Mouse (Mus musculus) bone marrow, adult 2 months (tissue): ENCODE measurements at regions not wholly inside any gene's neighbourhood (a gene's known extent, or its start where the extent isn't known, plus 50 kb on each side); places are given as distances from the start of the nearest gene placed in this dataset.

Source experiments
- H3K27ac ChIP-seq: fragments of 200-500 bp; 2 replicates; pipeline ENCODE4 v1.5.1; 2012; ENCODE audit warnings: low read depth, mild to moderate bottlenecking, control low read depth, inconsistent platforms, low read length; ENCODE audit not compliant: control insufficient read depth, poor library complexity, insufficient read depth
- H3K4me1 ChIP-seq: fragments of 200-500 bp; 2 replicates; pipeline ENCODE4 v1.6.1; 2011; ENCODE audit warnings: low read length; ENCODE audit not compliant: control insufficient read depth, insufficient read depth
- H3K4me3 ChIP-seq: fragments of 200-500 bp; replicated peaks from 2 replicates; pipeline ENCODE3; 2011; ENCODE audit warnings: mild to moderate bottlenecking, low read depth, low read length, control low read depth; ENCODE audit not compliant: control insufficient read depth
- CTCF ChIP-seq: fragments of 200-500 bp; IDR thresholded peaks from 2 replicates; pipeline ENCODE4 v1.5.1; 2011; ENCODE audit warnings: low read length, control low read depth; ENCODE audit not compliant: control insufficient read depth, insufficient read depth
- POLR2A ChIP-seq: fragments of 200-500 bp; IDR thresholded peaks from 2 replicates; pipeline ENCODE4 v1.6.1; 2011; ENCODE audit warnings: low read depth, mild to moderate bottlenecking, control low read depth, low read length, borderline replicate concordance; ENCODE audit not compliant: control insufficient read depth
- WGBS: fragments of 180-500 bp; shearing (Covaris S2); methylation state at CpG from one replicate; pipeline ENCODE4 v1.1.7; 2018; 5-methylcytosine and 5-hydroxymethylcytosine counted together

DNA sequence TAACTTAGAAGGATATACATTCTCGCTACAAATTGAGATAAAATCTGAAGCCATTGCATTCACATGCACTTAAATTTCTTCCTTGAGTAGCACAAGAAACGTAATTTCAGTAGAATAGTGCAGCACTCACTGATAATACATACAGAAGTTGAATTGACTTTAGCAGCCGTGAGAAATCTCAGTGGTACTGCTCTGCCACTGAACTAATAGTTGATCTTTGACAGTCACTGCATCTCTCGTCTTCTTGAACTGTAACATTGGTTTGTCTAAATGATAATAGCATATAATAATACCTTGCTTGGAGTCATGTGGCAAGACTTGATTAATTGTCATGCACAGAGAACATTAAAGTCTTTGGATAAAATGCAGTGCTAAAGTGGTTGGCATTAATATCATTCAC is 795.5 kb upstream of the Map3k7 start:
- no peak overlapping the region for H3K27ac ChIP-seq
- no peak overlapping the region for H3K4me3 ChIP-seq
- WGBS: 66% methylated on average over 4 of the region's 4 CpGs
- TF ChIP-seq CTCF (no peak), POLR2A (no peak)
- H3K4me1 ChIP-seq: no peaks in the 10 kb centered on the region

DNA sequence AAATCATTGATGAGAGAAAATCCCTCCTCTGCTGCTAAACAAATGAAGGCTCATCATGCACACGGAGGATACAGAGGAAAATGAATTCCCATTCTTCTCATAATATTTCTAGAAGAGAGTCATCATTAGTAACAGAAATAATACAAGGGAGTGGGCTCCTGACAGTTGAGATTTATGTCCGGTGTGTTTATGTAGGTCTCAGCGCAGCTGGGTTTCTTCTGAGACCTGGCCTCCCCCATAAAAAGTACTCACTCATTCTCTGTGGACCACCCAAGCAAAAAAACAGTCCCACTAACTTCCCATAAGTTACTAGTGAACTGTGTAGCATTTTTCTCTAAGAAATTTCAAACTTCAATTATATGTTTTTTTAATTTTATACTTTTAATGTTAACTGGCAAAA is 792.7 kb upstream of the Map3k7 start:
- Histone ChIP-seq H3K4me3 (no peak overlapping the region), H3K4me1 (no peaks in the 10 kb centered on the region), H3K27ac (no peak overlapping the region)
- TF ChIP-seq CTCF (no peak), POLR2A (no peak)
- 70% methylated on average over 3 of the region's 3 CpGs for WGBS

DNA sequence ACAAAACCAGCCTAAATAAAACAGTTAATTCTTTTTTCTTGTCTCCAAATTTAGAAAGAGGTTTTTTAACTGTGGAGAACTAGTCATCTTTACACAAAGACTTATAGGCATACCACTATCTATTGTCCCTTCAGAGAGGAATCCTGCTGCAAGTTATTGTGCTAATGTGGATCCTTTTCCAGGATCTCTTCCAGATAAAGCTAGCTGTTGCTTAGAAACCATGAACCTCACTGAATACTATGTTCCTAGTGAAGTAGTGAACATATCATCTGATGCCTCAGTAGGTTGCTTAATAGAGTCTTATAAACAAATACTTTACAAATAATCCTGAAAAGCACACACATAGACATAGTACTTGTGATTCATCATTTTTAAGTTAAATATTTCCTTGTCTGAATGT is 766.0 kb upstream of the Map3k7 start:
- TF ChIP-seq POLR2A (no peak), CTCF (no peak)
- H3K27ac ChIP-seq: no peak overlapping the region

DNA sequence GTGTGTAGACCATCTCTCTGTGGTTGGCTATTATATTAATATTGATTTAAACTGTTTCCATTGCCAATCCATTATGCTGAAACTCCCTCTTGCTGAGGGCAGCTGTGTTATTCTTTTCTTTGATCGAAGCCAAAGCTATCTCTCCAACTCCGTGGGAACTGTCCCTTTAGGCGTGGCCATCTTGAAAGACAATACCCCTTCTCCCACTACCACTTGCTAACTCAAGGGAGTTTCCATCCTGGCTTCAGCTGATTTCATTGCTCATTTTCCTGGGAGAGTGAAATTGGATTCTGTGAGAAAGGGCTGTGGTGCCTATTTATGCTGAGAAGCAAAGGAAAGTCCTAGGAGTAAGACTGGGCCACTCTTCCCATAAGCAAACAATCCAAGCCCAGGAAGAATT is 760.6 kb upstream of the Map3k7 start:
- TF ChIP-seq POLR2A (no peak), CTCF (no peak)
- H3K4me3 ChIP-seq: no peak overlapping the region
- H3K27ac ChIP-seq: no peak overlapping the region
- no peaks in the 10 kb centered on the region for H3K4me1 ChIP-seq
- WGBS: 70% methylated on average over 3 of the region's 3 CpGs

More for the DNA sequence above, 766.0 kb upstream of the Map3k7 start:
- Histone ChIP-seq H3K4me3 (no peak overlapping the region), H3K4me1 (no peaks in the 10 kb centered on the region)

DNA sequence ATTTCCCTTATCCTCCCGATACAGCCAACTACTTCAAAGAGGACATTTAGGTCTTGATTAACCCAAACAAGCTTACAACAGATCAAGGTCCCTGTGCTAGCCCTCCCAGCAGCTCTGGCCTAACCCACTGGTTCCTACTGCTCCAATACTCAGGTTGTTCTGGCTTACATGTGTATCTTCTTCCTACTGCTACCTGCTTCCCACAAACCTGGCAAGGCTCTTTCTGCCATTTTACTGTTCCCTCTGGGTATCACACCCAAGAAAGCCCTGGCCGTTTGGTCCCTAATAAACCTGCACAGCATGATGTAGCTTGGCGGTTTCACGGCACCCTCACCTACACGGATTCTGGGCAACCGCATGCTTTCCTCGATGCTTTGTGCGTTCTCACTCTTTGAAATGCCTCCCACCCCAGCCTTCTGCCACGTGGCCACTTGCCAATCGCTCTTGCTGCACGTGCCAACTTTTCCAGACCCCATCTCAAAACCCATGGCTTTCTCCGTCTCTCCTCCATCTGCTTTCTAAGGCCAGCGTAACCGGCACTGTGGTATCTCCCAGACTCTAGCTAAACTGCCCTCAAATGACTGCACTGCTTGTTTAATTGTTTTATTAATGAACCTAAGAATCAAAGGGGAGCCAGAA is 758.4 kb upstream of the Map3k7 start:
- no peaks in the 10 kb centered on the region for H3K4me1 ChIP-seq
- H3K4me3 ChIP-seq: no peak overlapping the region
- TF ChIP-seq CTCF (no peak), POLR2A (no peak)
- H3K27ac ChIP-seq: no peak overlapping the region
- 84% methylated on average over 14 of the region's 14 CpGs for WGBS

DNA sequence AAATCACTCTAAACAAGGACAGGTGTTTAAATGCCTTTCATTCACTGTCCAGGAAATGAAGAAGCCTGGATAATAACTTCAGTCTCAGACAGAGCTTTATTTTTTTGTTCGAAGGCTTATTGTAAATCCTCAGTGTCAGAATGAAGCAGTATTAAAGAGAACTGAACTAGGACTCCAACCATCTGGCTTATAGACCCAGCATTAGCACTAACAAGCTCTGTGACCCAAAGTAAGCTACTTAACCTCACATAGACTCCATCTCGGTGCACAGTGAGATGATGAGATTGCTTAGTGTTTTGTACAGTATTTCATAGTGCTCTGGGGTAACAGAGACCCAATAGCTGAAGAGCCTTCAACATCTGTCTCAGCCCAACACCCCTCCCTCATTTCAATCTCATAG is 738.2 kb upstream of the Map3k7 start:
- TF ChIP-seq POLR2A (no peak), CTCF (no peak)
- Histone ChIP-seq H3K4me3 (no peak overlapping the region), H3K4me1 (no peaks in the 10 kb centered on the region), H3K27ac (no peak overlapping the region)
- whole genome bisulfite sequencing: 66% methylated on average over 2 of the region's 2 CpGs

DNA sequence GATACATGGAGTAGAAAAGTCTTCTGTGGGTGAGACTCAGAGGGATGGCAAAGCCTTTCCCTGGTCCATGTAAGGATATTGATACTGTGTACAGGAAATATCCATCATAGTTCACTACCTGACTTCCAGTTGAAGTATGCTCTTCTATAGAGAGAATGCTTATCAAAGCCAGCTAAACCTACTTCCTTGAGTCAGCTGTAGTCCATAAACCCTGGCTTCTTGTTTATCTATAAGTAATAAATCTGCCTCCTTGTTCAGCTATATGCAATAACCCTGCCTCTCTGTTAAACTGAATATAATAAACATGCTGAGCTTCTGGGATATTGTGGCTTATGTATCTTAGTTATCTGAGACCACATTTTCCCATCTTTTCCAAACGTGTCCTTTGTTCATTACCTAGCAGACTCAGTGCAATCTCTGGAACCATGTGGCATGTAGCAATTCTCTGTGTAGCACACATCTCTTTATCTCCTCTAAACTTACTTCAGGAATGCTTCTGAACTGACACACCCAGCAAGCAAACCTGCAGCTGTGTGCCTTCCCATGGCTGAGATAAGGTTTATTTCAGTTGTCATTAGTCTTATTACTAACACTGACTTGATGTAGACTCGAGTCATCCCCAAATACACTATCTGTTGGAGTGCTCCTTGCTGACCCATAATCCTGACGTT is 694.9 kb upstream of the Map3k7 start:
- no peak overlapping the region for H3K4me3 ChIP-seq
- TF ChIP-seq POLR2A: no peak
- no peak for TF ChIP-seq CTCF
- no peaks in the 10 kb centered on the region for H3K4me1 ChIP-seq
- 62% methylated on average over 3 of the region's 3 CpGs for WGBS
- no peak overlapping the region for H3K27ac ChIP-seq

DNA sequence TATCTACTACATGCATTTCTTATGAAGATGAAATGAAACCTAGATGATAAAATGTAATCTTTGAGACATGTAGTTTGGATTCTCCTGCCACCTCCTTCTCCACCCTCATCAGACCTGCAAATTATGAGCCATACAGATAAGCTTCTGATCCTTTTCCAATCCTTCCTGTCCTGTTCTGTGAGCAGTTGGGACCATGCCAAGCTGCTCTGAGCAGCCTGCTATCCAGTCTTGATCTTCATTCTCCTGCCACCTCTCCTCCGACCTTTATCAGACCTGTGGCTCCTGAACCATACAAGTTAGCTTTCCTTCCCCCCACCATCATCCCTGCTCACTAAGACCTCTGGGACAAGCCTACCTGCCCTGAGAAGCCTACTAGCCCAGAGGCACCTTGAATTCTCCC is 689.8 kb upstream of the Map3k7 start:
- 79% methylated on average over 1 of the region's 1 CpGs for WGBS
- no peak overlapping the region for H3K27ac ChIP-seq
- H3K4me3 ChIP-seq: no peak overlapping the region
- H3K4me1 ChIP-seq: no peaks in the 10 kb centered on the region
- TF ChIP-seq POLR2A: no peak
- no peak for TF ChIP-seq CTCF

DNA sequence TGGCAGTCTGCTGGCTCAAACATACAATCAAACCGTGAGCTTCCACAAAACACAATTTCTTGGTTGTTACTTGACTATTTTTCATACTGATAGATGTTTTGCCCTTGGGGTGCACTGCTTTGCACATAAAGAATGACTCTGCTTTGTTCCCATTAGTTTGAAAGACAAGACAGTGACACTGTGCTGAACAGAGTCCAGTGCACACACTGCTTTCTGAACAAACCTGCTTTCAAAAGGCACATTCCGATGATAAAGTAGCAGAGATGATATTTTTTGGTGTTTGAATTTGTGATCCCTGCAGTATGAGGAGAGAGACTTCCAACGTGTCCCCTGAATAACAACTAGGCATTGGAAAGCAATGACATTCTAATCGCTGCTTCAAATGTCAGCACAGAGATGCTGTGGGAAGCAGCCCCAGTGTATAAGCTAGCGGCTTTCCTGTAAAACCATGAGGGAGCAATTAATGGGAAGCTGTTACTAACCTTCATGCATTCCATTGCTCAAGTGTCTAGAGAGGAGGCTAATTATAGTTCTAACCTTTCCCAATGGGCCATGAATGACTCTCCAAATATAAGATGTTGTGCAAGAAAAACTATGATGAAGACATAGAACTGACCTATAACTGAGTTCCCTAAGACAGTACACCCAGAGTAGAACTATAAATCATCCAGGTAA is 673.5 kb upstream of the Map3k7 start:
- Histone ChIP-seq H3K27ac (no peak overlapping the region), H3K4me1 (no peaks in the 10 kb centered on the region), H3K4me3 (no peak overlapping the region)
- WGBS: 68% methylated on average over 5 of the region's 5 CpGs
- TF ChIP-seq POLR2A: no peak
